Mouse (Mus musculus) bone marrow, adult 2 months (tissue): ENCODE data around the gene Rpl23.

Source experiments
- CTCF ChIP-seq: fragments of 200-500 bp; IDR thresholded peaks from 2 replicates; pipeline ENCODE4 v1.5.1; 2011; ENCODE audit warnings: low read length, control low read depth; ENCODE audit not compliant: control insufficient read depth, insufficient read depth
- POLR2A ChIP-seq: fragments of 200-500 bp; IDR thresholded peaks from 2 replicates; pipeline ENCODE4 v1.6.1; 2011; ENCODE audit warnings: low read depth, mild to moderate bottlenecking, control low read depth, low read length, borderline replicate concordance; ENCODE audit not compliant: control insufficient read depth

- no peak for TF ChIP-seq POLR2A
- TF ChIP-seq CTCF, result no peak
These were observed 3.3 kb downstream of the Rpl23 start for GRCm38 (mm10) chr11:97778918-97779317.
